Mouse (Mus musculus) small intestine, adult 2 months (tissue): Measurements from ENCODE around the gene Fam227a. TPM values are rescaled to one million over a fixed set of nuclear protein-coding genes. Genes with fewer than 3 reads are reported as not detected.

Experiments
- H3K27ac ChIP-seq: fragments of 200-500 bp; 2 replicates; pipeline ENCODE4 v1.5.1; 2012; ENCODE audit warnings: low read depth, low read length, control low read depth, inconsistent platforms; ENCODE audit not compliant: insufficient read depth
- H3K27me3 ChIP-seq: fragments of 200-500 bp; 2 replicates; pipeline ENCODE4 v1.6.1; 2012; ENCODE audit warnings: mild to moderate bottlenecking, moderate library complexity, low read length, inconsistent platforms; ENCODE audit not compliant: control insufficient read depth, insufficient read depth
- H3K36me3 ChIP-seq: fragments of 200-500 bp; 2 replicates; pipeline ENCODE4 v1.6.1; 2012; ENCODE audit warnings: mild to moderate bottlenecking, low read length, control low read depth, inconsistent platforms; ENCODE audit not compliant: control insufficient read depth, insufficient read depth
- H3K4me1 ChIP-seq: fragments of 200-500 bp; 2 replicates; pipeline ENCODE4 v1.6.1; 2012; ENCODE audit warnings: low read length, inconsistent platforms, mixed read lengths; ENCODE audit not compliant: control insufficient read depth, insufficient read depth, insufficient read length
- H3K4me3 ChIP-seq: fragments of 200-500 bp; 2 replicates; pipeline ENCODE4 v1.5.1; 2012; ENCODE audit warnings: low read depth, mild to moderate bottlenecking, control low read depth, inconsistent platforms, low read length, moderate library complexity
- CTCF ChIP-seq: fragments of 200-500 bp; IDR thresholded peaks from 2 replicates; pipeline ENCODE4 v1.5.1; 2012; ENCODE audit warnings: low read depth, mild to moderate bottlenecking, control low read depth, inconsistent platforms, low read length, moderate library complexity, mixed read lengths; ENCODE audit not compliant: insufficient replicate concordance, insufficient read length; ENCODE audit errors: extremely low read depth
- POLR2A ChIP-seq: fragments of 200-500 bp; IDR thresholded peaks from 2 replicates; pipeline ENCODE4 v1.6.1; 2012; ENCODE audit warnings: low read depth, mild to moderate bottlenecking, control low read depth, inconsistent platforms, low read length, moderate library complexity
- WGBS: fragments of 180-500 bp; shearing (Covaris S2); methylation state at CpG from one replicate; pipeline ENCODE4 v1.1.7; 2018; 5-methylcytosine and 5-hydroxymethylcytosine counted together
- polyA plus RNA-seq: library from polyadenylated mRNA; depleted of rRNA; stranded (reverse); fragments of >200 nt; gene quantifications from 2 replicates; pipeline ENCODE4 v1.2.3, GENCODE M21; 2012; rRNA removed

The Fam227a gene
- polyA plus RNA-seq, 1 experiment: 0.25 TPM

- Histone ChIP-seq H3K27me3 (no peaks in the 10 kb centered on the region), H3K4me3 (no peak overlapping the region), H3K27ac (no peak overlapping the region), H3K36me3 (no peaks in the 10 kb centered on the region), H3K4me1 (no peaks in the 10 kb centered on the region)
- no peak for TF ChIP-seq CTCF
- no peak for TF ChIP-seq POLR2A
- 74% methylated on average over 9 of the region's 9 CpGs for WGBS
These were observed 96.3 kb downstream of the Fam227a start for GRCm38 (mm10) chr15:79562417-79562816.

GRCm38 (mm10) chr15:79559649-79560048 is 99.1 kb downstream of the Fam227a start:
- 52% methylated on average over 3 of the region's 3 CpGs for WGBS
- Histone ChIP-seq H3K27ac (no peak overlapping the region), H3K4me3 (no peak overlapping the region), H3K4me1 (no peaks in the 10 kb centered on the region), H3K27me3 (no peaks in the 10 kb centered on the region), H3K36me3 (no peaks in the 10 kb centered on the region)
- no peak for TF ChIP-seq POLR2A
- no peak for TF ChIP-seq CTCF

Other genes starting within 250 kb of the Fam227a start
- 14.7 and 25.9 TPM in 2 replicates for gene Csnk1e, start 203.4 kb downstream of the Fam227a start, polyA plus RNA-seq
- not detected in 2 replicates for gene Kcnj4, start 153.7 kb downstream of the Fam227a start, polyA plus RNA-seq
- gene Kdelr3, start 142.5 kb downstream of the Fam227a start, polyA plus RNA-seq: 9.0 and 10.5 TPM in 2 replicates
- 66.0 and 108 TPM in 2 replicates for gene Ddx17, start 112.2 kb downstream of the Fam227a start, polyA plus RNA-seq
- 0.08 TPM in 1 of 2 replicates, not detected in the other for gene Dmc1, start 53.8 kb downstream of the Fam227a start, polyA plus RNA-seq
- 3.1 and 5.6 TPM in 2 replicates for gene Cby1, start 243 bp upstream of the Fam227a start, polyA plus RNA-seq
- 13.8 and 21.7 TPM in 2 replicates for gene Tomm22, start 11.9 kb upstream of the Fam227a start, polyA plus RNA-seq
- 9.5 and 14.2 TPM in 2 replicates for gene Josd1, start 29.0 kb upstream of the Fam227a start, polyA plus RNA-seq
- gene Gtpbp1, start 31.9 kb upstream of the Fam227a start, polyA plus RNA-seq: 18.6 and 34.9 TPM in 2 replicates
- gene Sun2, start 83.6 kb upstream of the Fam227a start, polyA plus RNA-seq: 12.1 and 18.5 TPM in 2 replicates
- gene Dnal4, start 118.9 kb upstream of the Fam227a start, polyA plus RNA-seq: 8.6 and 18.7 TPM in 2 replicates
- 1.0 and 1.3 TPM in 2 replicates for gene Nptxr, start 145.8 kb upstream of the Fam227a start, polyA plus RNA-seq
- 0.23 and 0.63 TPM in 2 replicates for gene Npcd, start 175.3 kb upstream of the Fam227a start, polyA plus RNA-seq
- gene Cbx6, start 175.7 kb upstream of the Fam227a start, polyA plus RNA-seq: 11.1 and 19.9 TPM in 2 replicates
- 9.3 and 21.1 TPM in 2 replicates for gene Apobec3, start 232.7 kb upstream of the Fam227a start, polyA plus RNA-seq